Mouse (Mus musculus) bone marrow, adult 2 months (tissue): ENCODE data around the gene Atg4d. TPM values are rescaled to one million over a fixed set of nuclear protein-coding genes. Genes with fewer than 3 reads are reported as not detected.
"Not testable (repeated sequence)": the region's sequence is repeated elsewhere in the genome, so short reads cannot be mapped to it uniquely, and the experiment has no call there.

ENCODE experiments used
- H3K27ac ChIP-seq: fragments of 200-500 bp; 2 replicates; pipeline ENCODE4 v1.5.1; 2012; ENCODE audit warnings: low read depth, mild to moderate bottlenecking, control low read depth, inconsistent platforms, low read length; ENCODE audit not compliant: control insufficient read depth, poor library complexity, insufficient read depth
- H3K4me1 ChIP-seq: fragments of 200-500 bp; 2 replicates; pipeline ENCODE4 v1.6.1; 2011; ENCODE audit warnings: low read length; ENCODE audit not compliant: control insufficient read depth, insufficient read depth
- H3K4me3 ChIP-seq: fragments of 200-500 bp; replicated peaks from 2 replicates; pipeline ENCODE3; 2011; ENCODE audit warnings: mild to moderate bottlenecking, low read depth, low read length, control low read depth; ENCODE audit not compliant: control insufficient read depth
- CTCF ChIP-seq: fragments of 200-500 bp; IDR thresholded peaks from 2 replicates; pipeline ENCODE4 v1.5.1; 2011; ENCODE audit warnings: low read length, control low read depth; ENCODE audit not compliant: control insufficient read depth, insufficient read depth
- POLR2A ChIP-seq: fragments of 200-500 bp; IDR thresholded peaks from 2 replicates; pipeline ENCODE4 v1.6.1; 2011; ENCODE audit warnings: low read depth, mild to moderate bottlenecking, control low read depth, low read length, borderline replicate concordance; ENCODE audit not compliant: control insufficient read depth
- WGBS: fragments of 180-500 bp; shearing (Covaris S2); methylation state at CpG from one replicate; pipeline ENCODE4 v1.1.7; 2018; 5-methylcytosine and 5-hydroxymethylcytosine counted together
- polyA plus RNA-seq: library from polyadenylated mRNA; stranded (reverse); fragments of >200 nt; gene quantifications from 2 replicates; pipeline ENCODE4 v1.2.4, GENCODE M21; 2011; ENCODE audit warnings: low replicate concordance; ENCODE audit not compliant: missing spikeins, insufficient read depth, insufficient read length

Gene Atg4d
- polyA plus RNA-seq, 1 experiment: 74.7 TPM

DNA sequence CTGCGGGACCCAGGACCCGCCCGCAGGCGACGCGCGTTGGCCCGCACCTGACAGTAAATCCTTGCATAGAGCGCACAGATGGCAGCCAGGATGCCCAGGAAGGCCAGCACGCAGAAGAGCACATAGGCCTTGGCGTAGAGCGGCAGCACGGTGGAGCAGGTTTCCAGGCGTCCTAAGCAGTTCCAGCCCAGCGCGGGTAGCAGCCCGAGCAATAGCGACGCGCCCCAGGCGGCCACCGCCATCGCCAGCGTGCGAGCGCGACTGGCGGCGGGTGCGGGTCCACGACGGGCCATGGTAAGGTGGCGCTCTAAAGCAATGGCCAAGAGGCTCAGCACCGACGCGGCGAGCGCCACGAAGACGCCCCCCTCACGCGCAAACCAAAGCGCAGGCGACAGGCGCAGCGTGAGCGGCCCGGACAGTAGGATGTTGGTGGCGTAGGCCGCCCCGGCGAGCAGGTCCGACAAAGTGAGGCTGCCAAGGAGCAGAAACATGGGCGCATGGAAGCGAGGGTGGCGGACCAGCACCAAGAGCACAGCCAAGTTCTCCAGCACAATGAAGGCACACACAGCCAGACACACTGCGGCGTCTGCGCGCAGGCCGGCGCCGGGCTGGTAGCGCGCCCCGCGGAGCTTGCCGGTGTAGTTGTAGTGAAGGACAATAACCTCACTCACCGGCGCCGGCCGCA, 20.5 kb upstream of the Atg4d start:
- 2% methylated on average over 72 of the region's 72 CpGs for WGBS

DNA sequence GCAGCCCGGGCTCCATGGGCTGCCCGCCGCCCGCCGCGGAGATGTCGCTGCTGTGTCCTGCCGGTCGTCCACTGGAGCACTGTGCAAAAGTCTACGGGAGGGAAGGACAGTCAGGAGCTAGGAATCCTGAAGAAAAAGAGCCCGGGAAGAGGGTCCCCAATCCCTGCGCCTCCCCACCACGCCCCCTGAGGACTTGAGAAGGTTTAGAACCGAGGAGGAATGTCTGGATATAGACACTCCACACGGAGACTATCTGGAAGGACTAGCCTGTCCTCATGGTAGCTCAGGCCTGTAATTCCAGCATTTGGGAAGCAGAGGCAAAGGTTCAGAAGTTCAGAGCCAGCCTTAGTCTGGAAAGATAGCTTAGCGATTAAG, 20.0 kb upstream of the Atg4d start:
- no peak overlapping the region for H3K4me3 ChIP-seq
- no peak for TF ChIP-seq CTCF
- no peak overlapping the region for H3K27ac ChIP-seq
- peaks cover 2% of the 10 kb centered on the region for H3K4me1 ChIP-seq
- WGBS: 9% methylated on average over 16 of the region's 16 CpGs

More for the DNA sequence above, 20.5 kb upstream of the Atg4d start:
- TF ChIP-seq POLR2A: no peak
- TF ChIP-seq CTCF: no peak
- Histone ChIP-seq H3K4me3 (peak overlapping the region; percentile 48), H3K27ac (no peak overlapping the region), H3K4me1 (peaks cover 3% of the 10 kb centered on the region)

DNA sequence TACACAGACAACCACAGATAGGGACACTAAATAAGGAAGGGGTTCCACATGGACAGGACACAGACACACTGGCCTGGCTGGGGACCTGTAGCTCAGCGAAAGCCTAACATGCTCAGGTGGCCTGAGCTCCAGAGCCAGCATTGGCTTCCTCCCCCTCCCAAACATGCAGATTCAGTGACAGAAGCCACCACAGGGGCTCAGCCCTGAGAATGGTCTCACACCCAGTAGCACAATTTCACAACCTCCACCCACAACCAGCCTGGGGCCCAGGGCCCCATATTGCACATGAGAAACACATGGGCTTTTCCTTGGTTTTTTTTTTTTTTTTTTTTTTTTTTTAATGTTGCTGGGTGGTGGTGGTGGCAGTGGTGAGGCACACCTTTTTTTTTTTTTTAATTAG, 18.8 kb upstream of the Atg4d start:
- TF ChIP-seq CTCF: no peak
- no peak for TF ChIP-seq POLR2A
- no peak overlapping the region for H3K4me3 ChIP-seq
- no peak overlapping the region for H3K27ac ChIP-seq
- WGBS: 85% methylated on average over 1 of the region's 1 CpGs
- H3K4me1 ChIP-seq: peaks cover 2% of the 10 kb centered on the region

DNA sequence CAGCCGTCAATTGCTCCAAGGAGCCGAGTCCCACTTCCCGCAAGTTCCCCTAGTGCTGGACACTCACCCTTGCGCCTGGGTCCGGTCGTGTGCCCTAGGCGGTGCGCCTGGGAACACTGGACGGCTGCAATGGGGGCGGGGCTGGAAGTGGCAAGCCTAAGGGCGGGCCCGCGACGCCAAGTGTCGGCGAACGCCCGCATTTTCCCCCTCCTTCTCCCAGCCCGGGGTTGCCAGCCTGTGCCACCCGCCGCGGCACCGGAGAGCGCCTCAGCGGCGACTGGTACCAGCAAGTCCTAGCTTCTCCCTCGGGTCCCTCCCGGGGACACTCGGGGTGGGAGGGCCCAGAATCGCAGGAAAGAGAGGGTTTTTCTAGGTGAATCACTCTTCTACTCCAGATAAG, 16.8 kb upstream of the Atg4d start, which contains the start of gene S1pr5:
Gene S1pr5 (minus strand): TSS at position 118 of the 400 bp plus-strand sequence.
- WGBS: 3% methylated on average over 24 of the region's 30 CpGs
- H3K27ac ChIP-seq: no peak within 1 kb of the TSS
- H3K4me3 ChIP-seq: no peak within 1 kb of the TSS
- peaks cover 2% of the 10 kb centered on the region for H3K4me1 ChIP-seq
- TF ChIP-seq CTCF (no peak), POLR2A (no peak)

DNA sequence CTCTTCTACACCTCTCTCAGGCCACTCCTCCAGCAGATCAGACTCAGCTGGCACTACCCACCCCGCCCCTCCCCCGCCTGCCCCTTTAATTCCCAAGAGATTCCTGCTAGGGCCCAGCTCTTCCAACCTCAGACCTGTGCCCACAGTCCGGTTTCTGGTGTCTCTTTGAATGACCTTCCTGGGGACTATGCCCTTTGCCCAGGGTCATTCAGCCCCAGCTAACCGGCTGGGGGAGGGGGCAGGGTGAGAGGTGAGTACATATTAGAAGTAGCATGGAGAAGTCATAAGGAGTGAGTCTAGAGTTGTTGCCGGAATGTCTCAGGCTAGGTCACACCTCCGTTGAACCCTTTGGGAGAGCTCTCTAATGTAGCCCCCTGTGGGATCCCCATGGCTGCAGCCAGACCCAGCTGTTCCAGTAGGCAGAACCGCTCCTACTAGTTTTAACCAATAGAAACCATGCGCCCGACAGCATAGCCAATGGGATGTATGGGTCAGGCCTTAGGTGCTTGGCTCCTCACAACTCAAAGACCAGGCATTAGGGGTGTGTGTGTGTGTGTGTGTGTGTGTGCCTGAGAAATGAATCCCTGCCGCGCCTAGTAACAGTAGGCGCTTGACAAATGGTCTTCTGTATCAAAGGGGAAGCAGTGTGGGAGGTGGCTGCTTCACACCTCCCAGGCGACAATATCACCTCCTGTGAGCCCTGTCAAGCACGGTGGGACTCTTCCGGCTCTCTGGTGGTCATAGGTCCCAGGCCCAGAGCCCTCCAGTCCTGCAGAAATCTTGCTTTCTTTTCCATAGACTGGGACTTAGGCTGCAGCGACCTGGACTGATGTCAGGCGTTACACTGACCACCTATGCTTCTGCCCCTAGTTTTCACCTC, 15.2 kb upstream of the Atg4d start:
- no peak for TF ChIP-seq CTCF
- Histone ChIP-seq H3K4me1 (no peaks in the 10 kb centered on the region; the same call in none of the 2 replicates), H3K4me3 (no peak overlapping the region), H3K27ac (no peak overlapping the region)
- WGBS: 47% methylated on average over 17 of the region's 17 CpGs

DNA sequence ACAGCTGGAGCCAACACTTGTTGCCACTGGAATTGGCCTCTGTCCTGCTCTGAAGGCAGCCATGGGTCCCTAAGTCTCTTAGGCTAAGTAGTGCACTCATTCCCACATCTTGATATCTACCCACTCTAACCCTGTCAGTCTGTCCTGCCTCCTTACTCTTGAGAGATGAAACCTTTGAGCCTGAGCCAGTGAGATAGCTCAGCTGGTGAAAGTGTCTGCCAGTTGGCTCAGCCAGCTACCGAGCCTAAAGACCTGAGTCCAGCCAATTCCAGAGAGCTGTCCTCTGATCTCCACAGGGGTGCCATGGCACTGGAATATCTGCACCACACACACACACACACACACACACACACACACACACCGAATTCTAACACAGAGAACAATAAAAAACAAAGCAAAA, 14.6 kb upstream of the Atg4d start:
- 63% methylated on average over 2 of the region's 2 CpGs for WGBS
- H3K27ac ChIP-seq: no peak overlapping the region
- no peak for TF ChIP-seq POLR2A
- no peak for TF ChIP-seq CTCF
- H3K4me1 ChIP-seq: no peaks in the 10 kb centered on the region; the same call in none of the 2 replicates
- no peak overlapping the region for H3K4me3 ChIP-seq

DNA sequence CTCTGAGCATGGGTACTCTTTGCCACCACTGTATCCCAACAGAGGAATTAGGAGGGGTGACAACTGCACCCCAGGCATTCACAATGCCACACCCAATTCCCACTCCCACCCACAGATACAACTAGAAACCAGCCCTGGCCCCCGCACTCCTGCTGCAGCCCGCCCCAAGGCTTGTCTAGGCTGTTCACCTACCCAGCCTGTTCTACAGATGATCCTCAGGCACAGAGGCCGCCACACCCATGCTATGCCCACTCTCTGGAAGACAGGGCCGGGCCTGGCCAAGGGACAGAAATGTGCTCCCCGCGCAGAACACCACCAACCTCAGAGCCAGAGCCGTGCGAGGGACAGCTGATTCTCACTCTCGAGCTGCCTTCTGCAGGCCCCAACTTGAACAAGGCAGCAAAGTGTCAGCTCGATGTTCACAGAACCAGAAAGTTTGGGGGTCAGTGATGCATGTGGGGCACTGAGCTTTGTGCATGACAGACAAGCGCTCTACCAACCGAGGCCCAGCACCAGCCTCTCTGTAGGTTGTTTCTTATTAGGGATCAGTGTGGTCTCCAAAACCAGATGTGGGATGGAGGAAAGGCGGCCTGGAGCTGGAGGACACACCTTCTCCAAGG, 13.9 kb upstream of the Atg4d start:
- no peaks in the 10 kb centered on the region; the same call in none of the 2 replicates for H3K4me1 ChIP-seq
- WGBS: 81% methylated on average over 13 of the region's 13 CpGs

DNA sequence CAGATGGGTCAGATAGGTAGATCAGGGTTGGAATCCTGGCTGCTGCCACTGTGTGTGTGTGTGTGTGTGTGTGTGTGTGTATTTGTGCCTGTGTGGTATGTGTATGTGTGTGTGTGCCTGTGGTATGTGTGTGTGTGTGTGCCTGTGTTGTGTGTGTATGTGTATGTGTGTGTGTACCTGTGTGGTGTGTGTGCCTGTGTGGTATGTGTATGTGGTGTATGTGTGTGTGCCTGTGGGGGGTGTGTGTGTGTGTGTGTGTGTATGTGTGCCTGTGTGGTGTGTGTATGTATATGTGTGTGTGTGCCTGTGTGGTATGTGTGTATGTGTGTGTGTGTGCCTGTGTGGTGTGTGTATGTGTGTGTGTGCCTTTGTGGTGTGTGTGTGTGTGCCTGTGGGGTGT, 10.4 kb upstream of the Atg4d start:
- no peak overlapping the region for H3K4me3 ChIP-seq
- H3K4me1 ChIP-seq: no peaks in the 10 kb centered on the region; the same call in 1 of the 2 replicates
- TF ChIP-seq CTCF (no peak), POLR2A (no peak)
- H3K27ac ChIP-seq: no peak overlapping the region

More for the DNA sequence above, 13.9 kb upstream of the Atg4d start:
- no peak overlapping the region for H3K27ac ChIP-seq
- no peak overlapping the region for H3K4me3 ChIP-seq
- TF ChIP-seq CTCF (no peak), POLR2A (no peak)

DNA sequence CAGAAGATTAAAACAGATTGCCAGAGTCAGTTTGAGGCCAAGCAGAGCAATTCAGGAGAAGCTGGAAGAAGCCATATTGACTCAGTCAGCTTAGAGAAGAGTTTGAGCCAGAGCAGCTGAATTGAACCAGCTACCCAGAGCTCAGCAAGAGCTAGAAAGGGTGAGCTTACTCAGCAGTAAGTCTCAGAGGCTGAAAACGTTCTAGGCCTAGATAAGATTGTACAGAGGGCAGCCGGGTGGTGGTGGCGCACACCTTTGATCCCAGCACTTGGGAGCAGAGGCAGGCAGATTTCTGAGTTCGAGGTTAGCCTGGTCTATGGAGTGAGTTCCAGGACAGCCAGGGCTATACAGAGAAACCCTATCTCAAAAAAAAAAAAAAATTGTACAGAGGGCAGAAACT, 8.7 kb upstream of the Atg4d start:
- not testable (repeated sequence) for H3K4me1 ChIP-seq, H3K4me3 ChIP-seq, H3K27ac ChIP-seq
- WGBS: 80% methylated on average over 4 of the region's 4 CpGs
